ENCODE assay signal across 20 mouse cellular contexts in genomic region chr15:10017216-10017615, GRCm38 (mm10).
"Had no signal": no experiment of that assay in that cellular context is flagged by ENCODE, and none has a peak within 500 bp of the region (broad histone marks: within the 10 kb centered on the region; RNA-seq: fewer than 3 reads in every experiment).

No protein-coding gene starts in this region.

- H3K4me2 ChIP-seq: lung, embryonic 14.5 days; midbrain, embryonic 12.5 days; neural tube, embryonic 13.5 days; neural tube, embryonic 15.5 days; stomach, embryonic 15.5 days had no signal

- H3K9ac ChIP-seq: lung, embryonic 14.5 days; midbrain, embryonic 12.5 days; neural tube, embryonic 13.5 days; neural tube, embryonic 15.5 days; stomach, embryonic 15.5 days had no signal

- H3K27ac ChIP-seq: midbrain, embryonic 10.5 days; midbrain, embryonic 12.5 days; neural tube, embryonic 13.5 days; neural tube, embryonic 15.5 days; stomach, embryonic 15.5 days; stomach, postnatal 0 days had no signal

- H3K36me3 ChIP-seq: midbrain, embryonic 10.5 days; midbrain, embryonic 12.5 days; neural tube, embryonic 13.5 days; neural tube, embryonic 15.5 days; stomach, embryonic 15.5 days had no signal

- H3K4me3 ChIP-seq: midbrain, embryonic 10.5 days; midbrain, embryonic 12.5 days; myocyte; neural tube, embryonic 13.5 days; neural tube, embryonic 15.5 days; stomach, embryonic 15.5 days had no signal

- H3K27me3 ChIP-seq: midbrain, embryonic 12.5 days; neural tube, embryonic 13.5 days; neural tube, embryonic 15.5 days; stomach, embryonic 15.5 days had no signal

- ATAC-seq: midbrain, embryonic 16.5 days had no signal

- H3K4me1 ChIP-seq: midbrain, embryonic 12.5 days; neural tube, embryonic 13.5 days; neural tube, embryonic 15.5 days; stomach, embryonic 15.5 days had no signal

- DNase-seq: lung, adult 18-20 months; lung, embryonic 14.5 days; lung, postnatal 10 days; lung, postnatal 4 days; midbrain, embryonic 14.5 days; retina, postnatal 1 day; right cerebral cortex, adult 18-20 months; right cerebral cortex, postnatal 25 days; right cerebral cortex, postnatal 4 days; thymus, adult 2 months; thymus, postnatal 25 days; thymus, postnatal 4 days had no signal

- H3K9me3 ChIP-seq: midbrain, embryonic 10.5 days; midbrain, embryonic 12.5 days; neural tube, embryonic 13.5 days; neural tube, embryonic 15.5 days; stomach, embryonic 15.5 days had no signal
